Comparison of ENCODE assay signal across 26 mouse cellular contexts in genomic region chr3:60096941-60097340, GRCm38 (mm10). TPM values are rescaled to one million over a fixed set of nuclear protein-coding genes. Genes with fewer than 3 reads are reported as not detected.
DNase-seq lines count a peak whose midpoint lies in the region; ATAC-seq and TF ChIP-seq lines count a peak whose summit lies in the region.
"Had no signal": no experiment of that assay in that cellular context is flagged by ENCODE, and none has a peak within 500 bp of the region (broad histone marks: within the 10 kb centered on the region; RNA-seq: fewer than 3 reads in every experiment).

No protein-coding gene starts in this region.

- 48% methylated on average over 3 of the region's 3 CpGs for WGBS in intestine, postnatal 0 days
- 52% methylated on average over 3 of the region's 3 CpGs for WGBS in small intestine, adult 2 months
- 68% methylated on average over 3 of the region's 3 CpGs for WGBS in hindbrain, embryonic 16.5 days

- peak; percentile 17 for DNase-seq in adrenal gland, postnatal 10 days
- DNase-seq in adrenal gland, postnatal 4 days (ENCODE audit: low spot score in 2 of 2), result no peak
- no peak for DNase-seq in right cerebral cortex, postnatal 14 days
- DNase-seq: adrenal gland, adult 8-10 months; adrenal gland, postnatal 36 days; cerebellum, adult 11-12 months; cerebellum, adult 8-10 months; cerebellum, postnatal 10 days; cerebellum, postnatal 36 days; gastrocnemius, postnatal 10 days; heart, adult 18-20 months; heart, postnatal 14 days; heart, postnatal 4 days had no signal

- H3K9ac ChIP-seq in intestine, postnatal 0 days (ENCODE audit: low read depth, low read length), result no peak overlapping the region
- H3K9ac ChIP-seq in hindbrain, embryonic 16.5 days (ENCODE audit: low read depth, low read length), result no peak overlapping the region
- H3K9ac ChIP-seq: forebrain, embryonic 13.5 days; heart, embryonic 13.5 days; hindbrain, embryonic 14.5 days had no signal

- peak; percentile 66 for ATAC-seq in granulocyte monocyte progenitor cell, adult 5-6 weeks (replicated peaks; ENCODE audit: poor library complexity, severe bottlenecking)
- peak; percentile 26 for ATAC-seq in intestine, postnatal 0 days
- ATAC-seq in hindbrain, embryonic 16.5 days, result no peak
- no peak for ATAC-seq in megakaryocyte-erythroid progenitor cell, adult 5-6 weeks (replicated peaks; ENCODE audit: low FRiP score, low TSS enrichment, poor library complexity, severe bottlenecking)
- ATAC-seq: activated CD4-positive, CD25-positive, alpha-beta regulatory T cell, adult 4 months; forebrain, embryonic 13.5 days; forebrain, embryonic 16.5 days had no signal

- no peaks in the 10 kb centered on the region for H3K27me3 ChIP-seq in intestine, postnatal 0 days (replicated peaks; ENCODE audit: control insufficient read depth, insufficient read depth, low read length)
- no peaks in the 10 kb centered on the region for H3K27me3 ChIP-seq in small intestine, adult 2 months (ENCODE audit: control insufficient read depth, insufficient read depth, low read length)
- H3K27me3 ChIP-seq in hindbrain, embryonic 16.5 days (replicated peaks; ENCODE audit: control insufficient read depth, insufficient read depth, low read length), result no peaks in the 10 kb centered on the region
- H3K27me3 ChIP-seq: forebrain, embryonic 13.5 days; heart, embryonic 13.5 days had no signal

- peaks cover 6% of the 10 kb centered on the region; the same call in 1 of the 2 replicates for H3K4me1 ChIP-seq in intestine, postnatal 0 days (replicated peaks; ENCODE audit: control insufficient read depth, insufficient read depth, low read length)
- peaks cover 12% of the 10 kb centered on the region; the same call in 1 of the 2 replicates for H3K4me1 ChIP-seq in small intestine, adult 2 months (ENCODE audit: control insufficient read depth, insufficient read depth, insufficient read length, low read length)
- no peaks in the 10 kb centered on the region for H3K4me1 ChIP-seq in hindbrain, embryonic 16.5 days (ENCODE audit: control insufficient read depth, insufficient read depth, low read depth, low read length)
- H3K4me1 ChIP-seq: forebrain, embryonic 10.5 days; forebrain, embryonic 13.5 days; heart, embryonic 13.5 days had no signal

- TF ChIP-seq POLR2A in small intestine, adult 2 months (IDR thresholded peaks at IDR 0.05; ENCODE audit: low read depth, low read length), result no peak

- no peaks in the 10 kb centered on the region for H3K9me3 ChIP-seq in intestine, postnatal 0 days (ENCODE audit: control insufficient read depth)
- H3K9me3 ChIP-seq in hindbrain, embryonic 16.5 days (ENCODE audit: control insufficient read depth, low read length), result no peaks in the 10 kb centered on the region
- H3K9me3 ChIP-seq: forebrain, embryonic 10.5 days; forebrain, embryonic 13.5 days; heart, embryonic 13.5 days had no signal

- peak overlapping the region; percentile 69 for H3K27ac ChIP-seq in intestine, postnatal 0 days (ENCODE audit: low read depth, low read length)
- H3K27ac ChIP-seq in small intestine, adult 2 months (ENCODE audit: insufficient read depth, low read depth, low read length), result peak overlapping the region; percentile 92
- no peak overlapping the region for H3K27ac ChIP-seq in hindbrain, embryonic 16.5 days (ENCODE audit: low read depth, low read length)
- H3K27ac ChIP-seq: forebrain, embryonic 10.5 days; forebrain, embryonic 13.5 days; heart, embryonic 13.5 days; hindbrain, embryonic 14.5 days had no signal

- H3K4me2 ChIP-seq in intestine, postnatal 0 days (replicated peaks; ENCODE audit: low read depth), result no peak overlapping the region
- H3K4me2 ChIP-seq in hindbrain, embryonic 16.5 days (ENCODE audit: low read length), result no peak overlapping the region
- H3K4me2 ChIP-seq: forebrain, embryonic 13.5 days; heart, embryonic 13.5 days; hindbrain, embryonic 14.5 days had no signal

- no peaks in the 10 kb centered on the region for H3K36me3 ChIP-seq in intestine, postnatal 0 days (ENCODE audit: control insufficient read depth, insufficient read depth)
- no peaks in the 10 kb centered on the region for H3K36me3 ChIP-seq in small intestine, adult 2 months (ENCODE audit: control insufficient read depth, insufficient read depth, low read length)
- H3K36me3 ChIP-seq in hindbrain, embryonic 16.5 days (ENCODE audit: control insufficient read depth, insufficient read depth, low read length), result no peaks in the 10 kb centered on the region
- H3K36me3 ChIP-seq: forebrain, embryonic 10.5 days; heart, embryonic 13.5 days had no signal

- H3K4me3 ChIP-seq in intestine, postnatal 0 days (ENCODE audit: low read depth, low read length), result no peak overlapping the region
- H3K4me3 ChIP-seq in small intestine, adult 2 months (ENCODE audit: low read depth, low read length), result no peak overlapping the region
- no peak overlapping the region for H3K4me3 ChIP-seq in hindbrain, embryonic 16.5 days (ENCODE audit: low read length)
- H3K4me3 ChIP-seq: forebrain, embryonic 10.5 days; forebrain, embryonic 13.5 days; heart, embryonic 13.5 days had no signal

- TF ChIP-seq CTCF in intestine, postnatal 0 days (IDR thresholded peaks at IDR 0.05; ENCODE audit: low read depth), result no peak
- TF ChIP-seq CTCF in small intestine, adult 2 months (IDR thresholded peaks at IDR 0.05; ENCODE audit: extremely low read depth, insufficient read length, insufficient replicate concordance, low read depth, low read length), result no peak

RNA-seq across cellular contexts. Expression of gene Sucnr1, which starts 15.3 kb away (rescaled TPM):
- total RNA-seq in adrenal gland, postnatal 10 days (2021), result 1 to 10 TPM; 1.6 to 2.3 TPM
- total RNA-seq in adrenal gland, postnatal 4 days (2021), result 1 to 10 TPM in 1 of 2 experiments, under 1 TPM in 1; 0.65 to 1.9 TPM
- not detected in 2 replicates for total RNA-seq in granulocyte monocyte progenitor cell, adult 5-6 weeks (2014; fragmentation: Nextera tagmentation)
- total RNA-seq in granulocyte monocyte progenitor cell, adult 5-6 weeks (2017), result not detected in 2 replicates
- polyA plus RNA-seq in intestine, postnatal 0 days (2015; fragmentation: Nextera tagmentation; extraction: Ambion mirVana), result 2.4 and 3.1 TPM in 2 replicates
- 0.82 TPM in 1 of 2 replicates, not detected in the other for polyA plus RNA-seq in small intestine, adult 2 months (2012; rRNA removed)
- 0.10 TPM in 1 of 2 replicates, not detected in the other for polyA plus RNA-seq in hindbrain, embryonic 16.5 days (2015; fragmentation: Nextera tagmentation; extraction: Ambion mirVana)
- not detected in 2 replicates for total RNA-seq in megakaryocyte-erythroid progenitor cell, adult 5-6 weeks (2014; fragmentation: Nextera tagmentation)
- not detected in 2 replicates for total RNA-seq in megakaryocyte-erythroid progenitor cell, adult 5-6 weeks (2017)
- total RNA-seq: ES-E14; heart, postnatal 14 days; heart, postnatal 4 days had no signal
- polyA plus RNA-seq: activated CD4-positive, CD25-positive, alpha-beta regulatory T cell, adult 4 months; embryonic facial prominence, embryonic 11.5 days; forebrain, embryonic 10.5 days; forebrain, embryonic 13.5 days; forebrain, embryonic 16.5 days; heart, embryonic 13.5 days; hindbrain, embryonic 14.5 days had no signal

Comparison
In these comparisons a context has a peak if more than half of its experiments do, and no peak if none do; other contexts are left out.
1. ATAC-seq: peak in granulocyte monocyte progenitor cell, adult 5-6 weeks (single experiment) and intestine, postnatal 0 days (single experiment); none in hindbrain, embryonic 16.5 days (single experiment) and megakaryocyte-erythroid progenitor cell, adult 5-6 weeks (single experiment).